Comparison of ENCODE assay signal across 8 mouse cellular contexts in the genomic region with DNA sequence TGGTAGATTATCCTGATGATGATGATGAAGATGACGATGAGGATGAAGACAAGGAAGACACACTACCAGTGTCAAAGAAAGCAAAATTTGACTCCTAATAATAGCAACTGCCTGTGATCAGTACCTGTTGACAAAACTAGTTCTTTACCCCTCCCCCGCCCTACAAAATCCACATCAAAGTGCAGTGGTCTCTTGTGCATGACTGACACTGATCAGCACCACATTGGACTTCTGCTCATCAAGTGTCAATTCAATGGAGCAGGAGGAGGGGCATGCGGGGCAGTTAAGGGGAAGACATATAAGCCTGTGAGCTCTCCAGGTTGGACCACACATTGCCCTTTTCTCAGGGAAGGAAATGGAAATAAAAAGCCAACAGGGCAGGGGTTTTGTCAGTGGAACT. TPM values are rescaled to one million over a fixed set of nuclear protein-coding genes. Genes with fewer than 3 reads are reported as not detected.
DNase-seq lines count a peak whose midpoint lies in the region; ATAC-seq lines count a peak whose summit lies in the region.

No protein-coding gene starts in this region.

- ATAC-seq in lung, embryonic 15.5 days (ENCODE audit: borderline replicate concordance, extremely low read depth, low FRiP score, low TSS enrichment) = no peak
- ATAC-seq in hindbrain, embryonic 11.5 days (ENCODE audit: low FRiP score) = no peak
- ATAC-seq in midbrain, embryonic 15.5 days (replicated peaks) = no peak

- peak overlapping the region; percentile 70; the same call in 1 of the 2 replicates for H3K9ac ChIP-seq in lung, embryonic 15.5 days
- H3K9ac ChIP-seq in hindbrain, embryonic 11.5 days (ENCODE audit: low read depth, low read length) = peak overlapping the region; percentile 52
- H3K9ac ChIP-seq in midbrain, embryonic 15.5 days = no peak overlapping the region

- no peaks in the 10 kb centered on the region for H3K36me3 ChIP-seq in lung, embryonic 15.5 days
- no peaks in the 10 kb centered on the region for H3K36me3 ChIP-seq in hindbrain, embryonic 11.5 days (ENCODE audit: control insufficient read depth, insufficient read depth, low read length)
- no peaks in the 10 kb centered on the region for H3K36me3 ChIP-seq in midbrain, embryonic 15.5 days (replicated peaks)

- H3K4me1 ChIP-seq in lung, embryonic 15.5 days = no peaks in the 10 kb centered on the region
- H3K4me1 ChIP-seq in brown adipose tissue, adult 24 weeks (ENCODE audit: control insufficient read depth, insufficient read depth, insufficient read length, low read length) = no peaks in the 10 kb centered on the region
- no peaks in the 10 kb centered on the region for H3K4me1 ChIP-seq in hindbrain, embryonic 11.5 days (replicated peaks; ENCODE audit: control insufficient read depth, insufficient read depth, low read length)
- peaks cover 3% of the 10 kb centered on the region; the same call in 1 of the 2 replicates for H3K4me1 ChIP-seq in midbrain, embryonic 15.5 days

- DNase-seq in lung, postnatal 25 days (ENCODE audit: low spot score) = no peak
- DNase-seq in hindbrain, embryonic 11.5 days (ENCODE audit: low spot score) = peak; percentile 29
- no peak for DNase-seq in urinary bladder, adult 2 months (ENCODE audit: low spot score)
- no peak for DNase-seq in layer of hippocampus, postnatal 10 days (ENCODE audit: low spot score in 2 of 2)
- no peak for DNase-seq in right cerebral cortex, postnatal 4 days

- WGBS in lung, embryonic 15.5 days = 65% methylated on average over 3 of the region's 3 CpGs
- 68% methylated on average over 3 of the region's 3 CpGs for WGBS in hindbrain, embryonic 11.5 days
- 70% methylated on average over 3 of the region's 3 CpGs for WGBS in midbrain, embryonic 15.5 days

- H3K27me3 ChIP-seq in lung, embryonic 15.5 days = no peaks in the 10 kb centered on the region
- H3K27me3 ChIP-seq in hindbrain, embryonic 11.5 days (ENCODE audit: control insufficient read depth, insufficient read depth, low read length) = no peaks in the 10 kb centered on the region
- no peaks in the 10 kb centered on the region for H3K27me3 ChIP-seq in midbrain, embryonic 15.5 days (replicated peaks)

- peak overlapping the region; percentile 80 for H3K4me2 ChIP-seq in lung, embryonic 15.5 days
- peak overlapping the region; percentile 50 for H3K4me2 ChIP-seq in hindbrain, embryonic 11.5 days (replicated peaks; ENCODE audit: low read depth, low read length)
- peak overlapping the region; percentile 67 for H3K4me2 ChIP-seq in midbrain, embryonic 15.5 days

- H3K4me3 ChIP-seq in lung, embryonic 15.5 days = peak overlapping the region; percentile 58
- H3K4me3 ChIP-seq in brown adipose tissue, adult 24 weeks (ENCODE audit: insufficient read depth, low read depth, low read length) = peak overlapping the region; percentile 90
- no peak overlapping the region; the same call in 1 of the 2 replicates for H3K4me3 ChIP-seq in hindbrain, embryonic 11.5 days (ENCODE audit: low read depth, low read length)
- H3K4me3 ChIP-seq in midbrain, embryonic 15.5 days = peak overlapping the region; percentile 53

- 0 out of 2 replicates have a peak, but pooled peaks cover 3% of the 10 kb centered on the region for H3K9me3 ChIP-seq in lung, embryonic 15.5 days
- H3K9me3 ChIP-seq in hindbrain, embryonic 11.5 days (ENCODE audit: control insufficient read depth, low read length) = no peaks in the 10 kb centered on the region
- H3K9me3 ChIP-seq in midbrain, embryonic 15.5 days = peaks cover 3% of the 10 kb centered on the region

- H3K27ac ChIP-seq in lung, embryonic 15.5 days = no peak overlapping the region; the same call in 1 of the 2 replicates
- no peak overlapping the region for H3K27ac ChIP-seq in brown adipose tissue, adult 24 weeks (replicated peaks; ENCODE audit: low read depth, low read length)
- no peak overlapping the region; the same call in 1 of the 2 replicates for H3K27ac ChIP-seq in hindbrain, embryonic 11.5 days (ENCODE audit: low read depth, low read length)
- H3K27ac ChIP-seq in midbrain, embryonic 15.5 days = peak overlapping the region; percentile 96

RNA-seq across cellular contexts. Expression of gene Scaf8, which starts 29.6 kb away (rescaled TPM):
- 18.4 and 19.4 TPM in 2 replicates for polyA plus RNA-seq in lung, embryonic 15.5 days (2015; fragmentation: Nextera tagmentation; extraction: Ambion mirVana)
- polyA plus RNA-seq in brown adipose tissue, adult 24 weeks (2012; ENCODE audit: insufficient read depth, insufficient read length, missing spikeins) = 11.1 and 13.0 TPM in 2 replicates
- 24.3 and 25.9 TPM in 2 replicates for polyA plus RNA-seq in hindbrain, embryonic 11.5 days (2014; fragmentation: Nextera tagmentation; extraction: Ambion mirVana)
- 16.9 and 18.4 TPM in 2 replicates for polyA plus RNA-seq in midbrain, embryonic 15.5 days (2015; fragmentation: Nextera tagmentation; extraction: Ambion mirVana)
- 23.0 and 25.0 TPM in 2 replicates for polyA plus RNA-seq in urinary bladder, adult 2 months (2012; rRNA removed)
- total RNA-seq in layer of hippocampus, postnatal 10 days (2021) = 10 to 100 TPM; 58.0 to 60.2 TPM
